Mouse (Mus musculus) heart, embryonic 15.5 days (tissue): Measurements from ENCODE around the gene Galnt7. TPM values are rescaled to one million over a fixed set of nuclear protein-coding genes. Genes with fewer than 3 reads are reported as not detected.
A peak's percentile ranks its signal among the peaks of the same experiment; 100 is the strongest.
"Not testable (repeated sequence)": the region's sequence is repeated elsewhere in the genome, so short reads cannot be mapped to it uniquely, and the experiment has no call there.

Experiments
- ATAC-seq: fragments of 200-750 bp; cut with Nextera tagmentation; replicated peaks from 2 replicates; pipeline ENCODE4 v1.8.0; 2017; ENCODE audit warnings: low read depth, moderate TSS enrichment; ENCODE audit not compliant: insufficient number of reproducible peaks, insufficient read depth, low FRiP score
- H3K27ac ChIP-seq: fragments of 300-500 bp; sonication (generic); 2 replicates; pipeline ENCODE4 v1.5.1; 2015; ENCODE audit warnings: mild to moderate bottlenecking, inconsistent platforms
- H3K27me3 ChIP-seq: fragments of 300-500 bp; sonication (generic); 2 replicates; pipeline ENCODE4 v1.6.1; 2015; ENCODE audit warnings: inconsistent platforms
- H3K36me3 ChIP-seq: fragments of 300-500 bp; sonication (generic); 2 replicates; pipeline ENCODE4 v1.6.1; 2015; ENCODE audit warnings: mild to moderate bottlenecking, inconsistent platforms
- H3K4me1 ChIP-seq: fragments of 300-500 bp; sonication (generic); replicated peaks from 2 replicates; pipeline ENCODE4 v1.6.1; 2015; ENCODE audit warnings: inconsistent platforms
- H3K4me2 ChIP-seq: fragments of 300-500 bp; sonication (generic); 2 replicates; pipeline ENCODE4 v1.6.1; 2015; ENCODE audit warnings: inconsistent platforms, mild to moderate bottlenecking, moderate library complexity
- H3K4me3 ChIP-seq: fragments of 300-500 bp; sonication (generic); 2 replicates; pipeline ENCODE4 v1.5.1; 2015; ENCODE audit warnings: mild to moderate bottlenecking, inconsistent platforms
- H3K9ac ChIP-seq: fragments of 300-500 bp; sonication (generic); 2 replicates; pipeline ENCODE4 v1.6.1; 2015; ENCODE audit warnings: mild to moderate bottlenecking, inconsistent platforms
- H3K9me3 ChIP-seq: fragments of 300-500 bp; sonication (generic); replicated peaks from 2 replicates; pipeline ENCODE4 v1.6.1; 2016; ENCODE audit warnings: inconsistent platforms
- WGBS: fragments of 180-500 bp; shearing (Covaris S2); methylation state at CpG from one replicate; pipeline ENCODE4 v1.1.7; 2015; ENCODE audit warnings: mixed read lengths; 5-methylcytosine and 5-hydroxymethylcytosine counted together
- polyA plus RNA-seq: library from polyadenylated mRNA; unstranded; fragments of >200 nt; fragmentation: Nextera tagmentation; extraction: Ambion mirVana; gene quantifications from 2 replicates; pipeline ENCODE4 v1.2.1, GENCODE M21; 2015

Galnt7 gene
- polyA plus RNA-seq, 1 experiment from 2014 or later = 5.2 TPM

DNA sequence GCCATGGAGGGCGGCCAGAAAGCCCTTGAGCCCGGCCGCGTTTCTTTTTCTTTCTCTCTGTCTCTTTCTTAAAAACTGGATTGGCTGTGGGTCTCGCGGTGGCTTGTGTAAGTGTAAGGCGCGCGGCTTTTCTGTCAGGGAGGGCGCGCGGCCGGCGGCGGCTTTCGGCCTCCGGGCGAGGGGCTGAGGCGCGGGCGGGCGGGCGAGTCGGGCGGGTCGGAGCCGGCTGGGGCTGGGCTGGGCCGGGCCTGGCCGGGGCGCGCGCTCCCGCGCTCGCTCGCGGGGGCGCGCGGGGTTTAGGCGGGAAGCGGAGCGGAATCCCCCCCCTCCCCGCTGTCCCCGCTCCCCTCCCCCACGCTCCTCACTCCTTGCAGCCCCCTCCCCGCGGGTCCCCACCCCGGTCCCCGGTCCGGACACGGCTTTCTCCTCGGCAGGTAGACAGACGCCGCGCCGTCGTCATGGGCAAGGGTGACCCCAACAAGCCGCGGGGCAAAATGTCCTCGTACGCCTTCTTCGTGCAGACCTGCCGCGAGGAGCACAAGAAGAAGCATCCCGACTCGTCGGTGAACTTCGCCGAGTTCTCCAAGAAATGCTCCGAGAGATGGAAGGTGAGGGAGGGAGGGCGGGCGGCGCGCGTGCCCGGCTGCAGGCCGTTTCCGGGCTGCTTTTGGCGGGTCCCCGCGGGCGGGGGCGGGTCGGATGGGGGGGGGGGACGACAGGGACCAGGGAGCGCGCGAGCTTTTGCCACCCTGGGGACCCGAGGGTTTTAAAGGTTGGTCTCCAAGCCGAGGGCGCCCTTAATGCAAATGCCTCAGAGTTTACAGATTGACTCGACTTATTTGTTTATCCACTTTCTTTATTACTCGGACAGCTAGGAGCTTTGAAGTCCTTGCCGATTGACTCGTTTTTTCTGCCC, 140.4 kb downstream of the Galnt7 start:
- Histone ChIP-seq H3K27ac (peak overlapping the region; percentile 100), H3K4me2 (peak overlapping the region; percentile 62), H3K4me1 (peaks cover 13% of the 10 kb centered on the region), H3K4me3 (peak overlapping the region; percentile 78), H3K9ac (peak overlapping the region; percentile 98), H3K9me3 (no peaks in the 10 kb centered on the region), H3K27me3 (no peaks in the 10 kb centered on the region), H3K36me3 (peaks cover 19% of the 10 kb centered on the region; the same call in 1 of the 2 replicates)
- ATAC-seq = peak; percentile 29
- WGBS = under 1% methylated on average over 51 of the region's 96 CpGs

DNA sequence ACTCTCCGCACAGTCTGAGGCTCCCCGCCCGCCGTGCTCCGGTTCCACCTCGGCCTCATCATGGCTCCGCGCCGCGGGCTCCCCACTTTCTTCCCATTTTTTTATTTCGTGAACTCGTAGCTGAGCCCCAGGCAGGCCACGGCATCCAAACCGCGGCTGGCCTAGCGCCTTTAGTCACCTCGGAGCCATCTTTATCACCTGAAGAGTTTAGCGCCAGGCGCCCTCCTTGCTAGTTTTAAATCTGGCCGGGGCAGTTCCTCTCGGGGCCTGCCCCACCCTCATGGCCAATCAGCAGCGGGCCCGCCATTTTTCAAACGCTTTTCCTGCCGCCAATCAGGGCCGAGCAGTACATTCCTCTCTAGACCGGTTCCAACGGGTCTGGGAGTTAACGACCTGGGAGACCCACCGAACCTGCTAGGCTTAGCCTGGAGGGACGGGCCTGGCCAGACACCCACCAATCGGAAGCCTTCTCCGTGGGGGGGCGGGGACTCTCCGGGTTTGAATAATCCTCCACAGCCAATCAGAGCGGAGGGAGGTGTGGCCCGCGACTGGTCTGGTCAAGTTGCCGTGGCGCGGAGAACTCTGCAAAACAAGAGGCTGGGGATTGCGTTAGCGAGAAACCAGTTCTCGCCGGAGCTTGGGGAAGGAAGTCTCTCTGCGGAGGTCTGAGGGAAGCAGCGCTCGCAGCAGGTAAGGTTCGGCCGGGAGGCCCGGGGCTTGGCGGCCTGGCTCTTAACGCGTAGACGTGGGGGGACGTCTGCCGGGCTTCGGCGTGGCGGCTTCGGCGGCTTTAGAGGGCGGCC, 141.3 kb downstream of the Galnt7 start, which contains the start of gene Hmgb2:
TSS of gene Hmgb2 (plus strand) at position 592 of the 803 bp plus-strand sequence.
- peak; percentile 100 for ATAC-seq

DNA sequence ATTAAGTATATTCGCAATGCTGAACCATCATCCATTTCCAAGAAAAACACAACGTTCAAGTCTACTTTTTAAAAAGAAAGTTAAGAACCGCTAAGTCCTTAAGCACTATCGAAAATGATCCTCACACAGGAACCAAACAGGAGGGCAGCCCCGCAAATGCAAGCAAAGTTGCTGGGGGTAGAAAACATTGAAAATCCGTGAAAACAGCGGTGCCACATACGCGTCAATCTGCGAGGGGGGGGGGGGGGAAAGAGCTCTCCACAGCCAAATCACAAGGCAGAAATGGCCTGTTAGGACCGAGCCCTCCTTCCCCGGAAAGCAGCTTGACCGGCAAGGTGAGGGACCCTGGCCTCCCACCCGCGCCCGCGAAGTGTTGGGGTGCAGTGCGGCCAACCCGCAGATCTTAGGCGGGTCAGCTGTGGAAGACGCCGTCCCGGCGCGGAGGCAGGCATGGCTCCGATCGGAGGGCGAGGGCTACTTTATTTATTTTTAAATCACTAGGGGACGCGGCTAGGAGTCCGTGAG, 142.0 kb downstream of the Galnt7 start:
- Histone ChIP-seq H3K4me1 (peaks cover 13% of the 10 kb centered on the region), H3K27me3 (no peaks in the 10 kb centered on the region), H3K36me3 (peaks cover 9% of the 10 kb centered on the region; the same call in 1 of the 2 replicates), H3K9me3 (no peaks in the 10 kb centered on the region), H3K27ac (peak overlapping the region; percentile 80), H3K4me3 (peak overlapping the region; percentile 78), H3K4me2 (peak overlapping the region; percentile 97), H3K9ac (peak overlapping the region; percentile 88)
- 0 out of 2 replicates have a peak, but pooled peaks have one; percentile 0 for ATAC-seq
- WGBS = 2% methylated on average over 30 of the region's 31 CpGs

More for the DNA sequence above, 141.3 kb downstream of the Galnt7 start, which contains the start of gene Hmgb2:
- no peaks in the 10 kb centered on the region for H3K27me3 ChIP-seq
- H3K36me3 ChIP-seq = peaks cover 15% of the 10 kb centered on the region; the same call in 1 of the 2 replicates
- no peaks in the 10 kb centered on the region for H3K9me3 ChIP-seq
- H3K9ac ChIP-seq = peak within 1 kb of the TSS; percentile 98
- under 1% methylated on average over 63 of the region's 63 CpGs for whole genome bisulfite sequencing
- H3K4me2 ChIP-seq = peak within 1 kb of the TSS; percentile 97
- peak within 1 kb of the TSS; percentile 100 for H3K27ac ChIP-seq
- H3K4me3 ChIP-seq = peak within 1 kb of the TSS; percentile 78
- H3K4me1 ChIP-seq = peaks cover 13% of the 10 kb centered on the region

DNA sequence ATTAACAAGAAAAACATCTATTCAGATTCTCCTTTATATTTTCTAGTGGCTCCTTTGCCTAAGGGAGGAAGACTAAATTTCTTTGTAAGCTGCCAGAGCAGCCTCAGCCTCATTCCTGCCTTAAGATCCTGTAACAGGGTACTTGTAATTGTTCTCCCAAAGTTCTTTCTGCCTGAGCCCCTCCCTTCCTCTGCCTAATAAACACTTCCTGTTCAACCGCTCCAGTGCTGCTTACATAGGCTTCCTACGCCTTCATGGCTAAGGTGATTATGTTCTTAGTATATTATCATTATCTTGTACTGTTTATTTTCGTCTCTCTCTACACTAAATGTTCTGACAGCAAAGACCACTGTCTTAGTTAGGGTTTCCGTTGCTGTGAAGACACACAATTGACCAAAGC, 144.2 kb downstream of the Galnt7 start:
- Histone ChIP-seq H3K4me1 (peaks cover 11% of the 10 kb centered on the region), H3K36me3 (peaks cover 3% of the 10 kb centered on the region; the same call in 1 of the 2 replicates), H3K4me2 (no peak overlapping the region), H3K27ac (no peak overlapping the region), H3K27me3 (no peaks in the 10 kb centered on the region), H3K9me3 (no peaks in the 10 kb centered on the region), H3K4me3 (no peak overlapping the region), H3K9ac (no peak overlapping the region)
- WGBS = 73% methylated on average over 4 of the region's 4 CpGs
- no peak for ATAC-seq

DNA sequence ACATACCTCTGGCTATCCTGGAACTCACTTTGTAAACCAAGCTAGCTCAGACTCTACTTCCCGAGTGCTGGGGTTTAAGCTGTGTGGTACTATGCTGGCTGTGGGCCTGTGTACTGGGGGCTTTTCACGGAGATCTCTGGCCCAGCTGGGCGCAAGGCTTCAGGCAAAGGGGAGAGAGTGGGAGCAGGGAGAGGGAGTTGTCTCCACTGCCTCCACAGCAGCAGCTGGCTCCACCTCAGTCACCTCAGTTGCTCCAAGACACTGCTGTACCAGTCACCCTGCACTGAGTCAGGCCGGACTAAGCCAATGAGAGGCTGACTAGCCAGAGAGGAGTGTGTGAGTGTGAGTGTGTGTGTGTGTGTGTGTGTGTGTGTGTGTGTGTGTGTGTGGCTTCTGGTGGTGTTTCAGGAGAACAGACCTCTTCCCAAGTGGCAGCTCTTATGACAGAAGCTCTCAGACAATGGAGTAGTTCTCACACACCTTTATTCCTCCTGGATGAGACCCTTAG, 145.2 kb downstream of the Galnt7 start:
- no peaks in the 10 kb centered on the region for H3K9me3 ChIP-seq
- no peak overlapping the region for H3K4me2 ChIP-seq
- ATAC-seq = no peak
- peaks cover 8% of the 10 kb centered on the region for H3K4me1 ChIP-seq
- H3K27me3 ChIP-seq = no peaks in the 10 kb centered on the region
- H3K4me3 ChIP-seq = no peak overlapping the region
- H3K36me3 ChIP-seq = peaks cover 3% of the 10 kb centered on the region; the same call in 1 of the 2 replicates
- no peak overlapping the region for H3K27ac ChIP-seq
- WGBS = 78% methylated on average over 4 of the region's 4 CpGs
- no peak overlapping the region for H3K9ac ChIP-seq

DNA sequence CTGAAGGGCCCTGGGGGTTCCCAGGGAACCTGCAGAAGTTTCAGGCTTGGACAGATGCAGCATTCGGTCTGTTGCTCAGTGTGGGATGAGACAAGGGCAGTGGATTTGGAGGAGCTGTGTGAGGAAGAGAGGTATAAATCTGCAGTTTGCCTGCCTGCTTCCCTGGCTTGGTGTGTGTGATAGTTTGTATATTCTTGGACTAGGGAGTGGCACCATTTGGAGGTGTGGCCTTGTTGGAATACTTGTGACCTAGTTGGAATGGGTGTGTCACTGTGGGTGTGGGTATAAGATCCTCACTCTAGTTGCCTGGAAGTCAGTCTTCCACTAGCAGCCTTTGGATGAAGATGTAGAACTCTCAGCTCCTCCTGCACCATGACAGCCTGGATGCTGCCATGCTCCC, 147.3 kb downstream of the Galnt7 start:
- not testable (repeated sequence) for H3K4me1 ChIP-seq, H3K27ac ChIP-seq

DNA sequence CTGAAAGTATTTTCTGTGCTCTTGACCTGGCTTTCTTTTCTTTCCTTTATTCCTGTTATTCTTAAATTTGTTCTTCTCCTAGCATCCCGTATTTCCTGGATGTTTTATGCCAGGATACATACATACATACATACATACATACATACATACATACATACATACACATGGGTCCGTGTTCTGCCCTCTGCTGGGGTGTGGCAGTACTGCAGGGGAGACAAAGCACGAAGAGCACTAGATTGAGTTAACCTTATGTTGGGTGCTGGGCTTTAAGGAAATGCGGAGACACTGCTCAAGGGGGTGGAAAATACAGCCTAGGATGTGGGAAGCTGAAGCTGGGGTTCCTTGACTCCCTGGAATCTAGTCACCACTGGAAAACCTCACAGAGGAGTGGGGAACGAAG, 149.2 kb downstream of the Galnt7 start:
- H3K27me3 ChIP-seq = no peaks in the 10 kb centered on the region
- H3K27ac ChIP-seq = 0 out of 2 replicates have a peak overlapping the region, but pooled peaks have one; percentile 24
- no peak overlapping the region for H3K4me2 ChIP-seq
- ATAC-seq = no peak
- H3K4me1 ChIP-seq = peaks cover 5% of the 10 kb centered on the region
- WGBS = 47% methylated on average over 5 of the region's 5 CpGs
- H3K36me3 ChIP-seq = peaks cover under 1% of the 10 kb centered on the region; the same call in 1 of the 2 replicates
- no peak overlapping the region for H3K9ac ChIP-seq
- no peak overlapping the region for H3K4me3 ChIP-seq
- no peaks in the 10 kb centered on the region for H3K9me3 ChIP-seq

More for the DNA sequence above, 147.3 kb downstream of the Galnt7 start:
- H3K9me3 ChIP-seq, H3K4me3 ChIP-seq, H3K27me3 ChIP-seq, H3K36me3 ChIP-seq, H3K9ac ChIP-seq, ATAC-seq, H3K4me2 ChIP-seq: not testable (repeated sequence)
- WGBS = 80% methylated on average over 1 of the region's 1 CpGs

DNA sequence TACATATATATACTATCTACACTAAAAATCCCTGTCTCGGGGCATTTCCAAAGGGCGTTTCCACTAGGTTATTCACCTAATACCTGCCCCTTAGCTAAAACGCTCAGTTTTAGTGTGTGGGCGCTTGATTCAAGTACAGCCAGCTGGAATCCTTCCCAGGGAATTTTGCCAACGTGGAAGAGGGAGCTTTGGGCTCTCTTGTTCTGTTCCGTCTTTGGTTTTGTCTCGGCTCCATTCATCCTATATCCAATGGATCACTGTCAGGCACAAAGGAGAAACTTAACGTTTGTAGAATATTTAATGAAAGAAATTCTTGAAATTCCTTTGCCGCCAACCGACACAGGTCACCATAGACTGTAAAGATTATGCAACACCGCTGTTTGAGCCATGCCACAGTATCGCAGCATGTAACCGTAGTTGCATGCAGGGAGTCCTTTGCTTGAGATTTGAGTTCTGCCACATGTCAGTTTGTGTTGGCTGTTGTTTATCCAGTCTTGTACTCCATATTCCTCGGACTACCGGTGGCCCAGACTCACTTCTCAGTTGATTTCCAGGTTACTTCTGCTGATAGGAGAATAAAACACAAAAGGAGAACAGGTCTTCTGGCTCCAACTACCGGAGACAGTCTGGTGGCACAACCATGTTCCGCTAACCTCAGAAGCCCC, 153.9 kb downstream of the Galnt7 start:
- no peaks in the 10 kb centered on the region for H3K9me3 ChIP-seq
- H3K4me2 ChIP-seq = peak overlapping the region; percentile 41
- 44% methylated on average over 17 of the region's 17 CpGs for WGBS
- H3K4me3 ChIP-seq = peak overlapping the region; percentile 8
- peak overlapping the region; percentile 3; the same call in 1 of the 2 replicates for H3K27ac ChIP-seq
- no peaks in the 10 kb centered on the region for H3K27me3 ChIP-seq
- no peaks in the 10 kb centered on the region for H3K36me3 ChIP-seq
- H3K4me1 ChIP-seq = peaks cover 6% of the 10 kb centered on the region
- no peak overlapping the region for H3K9ac ChIP-seq
- no peak for ATAC-seq

DNA sequence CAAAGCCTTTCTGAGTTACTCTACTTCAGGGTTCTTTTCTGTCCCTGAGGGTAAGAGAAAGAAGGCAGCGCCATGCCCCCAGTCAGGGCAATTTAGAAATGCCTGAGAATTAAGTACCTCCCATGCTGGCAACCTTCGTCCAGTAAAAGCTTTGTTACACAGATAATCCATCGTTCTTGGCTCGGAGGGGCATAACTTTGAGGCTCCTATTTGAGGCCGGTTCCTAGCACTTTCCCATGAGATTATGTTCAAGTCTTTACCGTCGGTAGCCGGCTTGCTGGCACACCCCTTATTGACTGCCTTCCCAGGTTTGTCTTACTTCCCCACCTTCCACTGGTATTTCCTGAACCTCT, 154.4 kb downstream of the Galnt7 start:
- WGBS = 62% methylated on average over 8 of the region's 8 CpGs
- H3K27ac ChIP-seq = peak overlapping the region; percentile 3; the same call in 1 of the 2 replicates
- H3K4me2 ChIP-seq = peak overlapping the region; percentile 41

DNA sequence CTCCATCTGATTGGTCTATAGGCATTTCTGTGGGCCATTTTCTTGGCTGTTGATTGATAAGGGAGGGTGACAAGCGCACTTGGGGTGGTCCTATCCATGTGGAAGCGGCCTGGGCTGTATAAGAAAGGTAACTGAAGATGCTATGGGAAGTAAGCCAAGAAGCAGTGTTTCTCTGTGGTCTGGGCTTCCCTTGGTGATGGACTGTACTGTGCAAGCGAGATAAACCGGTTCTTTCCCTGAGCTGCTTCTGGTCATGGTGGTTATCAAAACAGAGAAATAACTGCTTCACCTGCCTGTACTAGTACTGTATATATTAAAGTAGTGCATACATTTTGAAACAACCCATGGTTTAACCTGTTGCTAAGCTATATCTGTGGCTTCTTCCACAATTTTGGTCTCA, 161.0 kb downstream of the Galnt7 start:
- no peaks in the 10 kb centered on the region for H3K27me3 ChIP-seq
- H3K9me3 ChIP-seq = no peaks in the 10 kb centered on the region
- ATAC-seq = no peak
- H3K4me2 ChIP-seq = no peak overlapping the region
- no peak overlapping the region for H3K9ac ChIP-seq
- 84% methylated on average over 4 of the region's 4 CpGs for WGBS
- H3K36me3 ChIP-seq = no peaks in the 10 kb centered on the region
- H3K27ac ChIP-seq = no peak overlapping the region
- no peak overlapping the region for H3K4me3 ChIP-seq
- peaks cover 6% of the 10 kb centered on the region for H3K4me1 ChIP-seq

More for the DNA sequence above, 154.4 kb downstream of the Galnt7 start:
- Histone ChIP-seq H3K27me3 (no peaks in the 10 kb centered on the region), H3K4me1 (peaks cover 5% of the 10 kb centered on the region), H3K36me3 (no peaks in the 10 kb centered on the region), H3K9me3 (no peaks in the 10 kb centered on the region), H3K9ac (no peak overlapping the region), H3K4me3 (peak overlapping the region; percentile 8; the same call in 1 of the 2 replicates)
- ATAC-seq = no peak
